Mouse (Mus musculus): ENCODE results near the gene Tas2r129. TPM values are rescaled to one million over a fixed set of nuclear protein-coding genes. Genes with fewer than 3 reads are reported as not detected.

Gene Tas2r129
- not detected for total RNA-seq (2023)

DNA sequence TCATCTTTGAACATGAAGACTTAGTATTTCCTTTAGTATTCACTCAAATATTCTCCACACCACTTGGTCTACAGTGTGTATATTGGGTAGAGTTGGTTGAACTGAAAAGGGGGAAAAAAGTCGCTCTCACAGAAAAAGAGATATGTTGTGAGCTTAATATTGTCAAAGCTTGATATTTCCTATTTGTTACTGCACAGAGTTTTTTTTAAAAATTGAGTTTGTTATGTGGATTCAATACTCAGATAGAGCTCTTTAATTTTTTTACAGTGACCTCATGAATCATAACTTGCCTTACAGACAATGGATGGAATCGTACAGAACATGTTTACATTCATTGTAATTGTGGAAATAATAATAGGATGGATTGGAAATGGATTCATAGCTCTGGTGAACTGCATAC, at the start of gene Tas2r129:
Gene Tas2r129, plus strand, starts transcription at position 301 of the 400 bp plus-strand sequence.

DNA sequence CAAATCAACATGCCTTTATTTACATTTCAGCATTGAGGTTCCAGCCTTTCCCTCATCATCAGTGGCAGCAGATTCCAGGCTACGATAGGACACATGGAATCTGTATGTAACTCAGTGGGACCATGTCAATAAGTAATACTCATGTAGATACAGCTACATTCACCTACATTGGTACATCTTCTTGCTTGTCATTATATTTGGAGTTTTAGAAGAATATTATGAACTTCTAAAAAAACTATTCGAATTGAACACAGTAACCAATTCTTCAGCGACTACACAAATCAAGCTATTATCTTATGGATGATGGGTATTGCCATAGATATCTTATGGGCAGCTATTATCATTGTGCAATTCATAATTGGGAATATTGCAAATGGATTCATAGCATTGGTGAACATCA, 41.6 kb upstream of the Tas2r129 start, which contains the start of gene Tas2r125:
Gene Tas2r125, plus strand, starts transcription at position 301 of the 400 bp plus-strand sequence.

DNA sequence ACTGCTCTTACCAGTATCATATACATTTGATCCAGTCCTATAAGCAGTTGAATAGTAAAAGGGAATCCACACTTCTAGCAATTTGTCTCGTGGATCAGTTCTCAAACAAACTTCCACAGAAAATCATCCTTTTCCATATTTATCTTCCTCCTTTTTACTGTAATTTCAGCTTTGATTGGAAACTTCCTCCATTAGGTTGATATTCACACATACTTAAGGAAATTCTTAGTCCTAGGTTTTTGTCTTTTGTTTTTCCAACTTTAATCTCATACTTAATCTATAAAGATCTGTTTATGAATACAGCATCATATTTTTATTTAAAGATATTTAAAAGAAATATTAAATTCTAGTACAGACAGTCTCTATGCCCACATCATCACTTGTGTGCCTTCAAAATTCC, 6.9 kb downstream of the Tas2r129 start, which contains the start of gene Tas2r131:
Gene Tas2r131, minus strand, starts transcription at position 101 of the 400 bp plus-strand sequence.

DNA sequence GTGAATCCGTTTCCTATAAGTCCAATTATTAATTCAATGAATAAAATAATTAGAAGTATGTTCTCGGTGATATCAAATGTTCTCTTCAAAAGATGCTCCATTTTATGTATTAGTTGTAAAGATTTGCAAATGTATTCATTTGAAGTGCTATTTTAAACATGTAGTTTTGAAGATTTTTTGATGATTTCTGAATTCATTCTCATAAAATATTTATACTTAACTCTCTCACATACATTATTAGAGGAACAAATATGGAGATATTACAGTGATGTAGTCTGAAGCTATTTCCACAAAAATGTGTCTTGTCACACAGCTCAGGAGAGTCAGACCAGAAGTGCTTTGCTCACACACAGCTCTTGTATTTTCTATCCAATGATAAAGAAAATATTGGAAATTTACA, 30.0 kb downstream of the Tas2r129 start, which contains the start of gene Tas2r109:
Gene Tas2r109, minus strand, starts transcription at position 101 of the 400 bp plus-strand sequence.

Other genes with a start within 250 kb of the Tas2r129 start
- gene Tas2r122, start 239.2 kb upstream of the Tas2r129 start, total RNA-seq (2023), result not detected
- not detected for gene Tas2r115, start 213.1 kb upstream of the Tas2r129 start, total RNA-seq (2023)
- gene Tas2r124, start 196.4 kb upstream of the Tas2r129 start, total RNA-seq (2023), result not detected
- not detected for gene Tas2r102, start 189.0 kb upstream of the Tas2r129 start, total RNA-seq (2023)
- not detected for gene Tas2r136, start 172.9 kb upstream of the Tas2r129 start, total RNA-seq (2023)
- not detected for gene Tas2r117, start 148.3 kb upstream of the Tas2r129 start, total RNA-seq (2023)
- not detected for gene Tas2r123, start 104.0 kb upstream of the Tas2r129 start, total RNA-seq (2023)
- not detected for gene Tas2r116, start 95.7 kb upstream of the Tas2r129 start, total RNA-seq (2023)
- not detected for gene Tas2r110, start 83.1 kb upstream of the Tas2r129 start, total RNA-seq (2023)
- not detected for gene Tas2r113, start 58.1 kb upstream of the Tas2r129 start, total RNA-seq (2023)
- not detected for gene Tas2r125, start 41.5 kb upstream of the Tas2r129 start, total RNA-seq (2023)
- not detected for gene Tas2r131, start 6.8 kb downstream of the Tas2r129 start, total RNA-seq (2023)
- gene Tas2r109, start 29.9 kb downstream of the Tas2r129 start, total RNA-seq (2023), result not detected
- not detected for gene Tas2r103, start 86.0 kb downstream of the Tas2r129 start, total RNA-seq (2023)
- gene Tas2r140, start 104.7 kb downstream of the Tas2r129 start, total RNA-seq (2023), result not detected
- 18.6 TPM for gene Smim10l1, start 153.8 kb downstream of the Tas2r129 start, total RNA-seq (2023)

Data from CD4-positive naive resting alpha-beta T cell, adult 76 days (primary cell).